Mouse (Mus musculus) embryonic stem cell, embryonic (primary cell): Measurements from ENCODE around the gene Tbkbp1.

Source experiments
- CTCF ChIA-PET, 4 experiments: fragments of 300-600 bp in 2 of 4; fragments of 350-600 bp in 2 of 4; sonication (Branson Sonifier 250); formaldehyde crosslinking; loops; one replicate each; lab custom pipeline; 2022; ENCODE audit warnings: inconsistent platforms in 2 of 4; lab: Charles Lee
- POLR2A ChIA-PET, 4 experiments: fragments of 300-600 bp in 2 of 4; fragments of 350-600 bp in 2 of 4; sonication (Branson Sonifier 250); formaldehyde crosslinking; loops; one replicate each; lab custom pipeline; 2022; ENCODE audit warnings: antibody characterized with exemption in 4 of 4, inconsistent platforms in 1 of 4; lab: Charles Lee

Gene Tbkbp1

GRCm38 (mm10) chr11:97146724-97147123, 4.6 kb downstream of the Tbkbp1 start:
- ChIA-PET POLR2A (interaction anchor here in 3 of 4 experiments (0.5 to 8.6 kb wide), 22 partner anchors 8 to 364 kb away, joined by 3 to 65 read pairs (median 4); partner anchors contain the start of gene Tbx21 (in 3 of the 3)), CTCF (interaction anchor here (0.5 to 3.0 kb wide), 75 partner anchors 9 to 885 kb away, joined by 3 to 14 read pairs (median 4); partner anchors contain the start of genes Cdk5rap3 (in 2 of the 4), Tbx21 (in 2 of the 4), Kpnb1 (in 1 of the 4) and Mrpl45 (in 1 of the 4))

GRCm38 (mm10) chr11:97145951-97146350, 5.3 kb downstream of the Tbkbp1 start:
- ChIA-PET POLR2A (interaction anchor here in 2 of 4 experiments (0.8 to 8.6 kb wide), 15 partner anchors 18 to 79 kb away, joined by 3 to 65 read pairs (median 5); partner anchors contain the start of gene Tbx21 (in 1 of the 2)), CTCF (interaction anchor here (0.6 to 3.0 kb wide), 23 partner anchors 8 to 344 kb away, joined by 3 to 14 read pairs (median 4); partner anchors contain the start of gene Scrn2 (in 1 of the 4))

- POLR2A ChIA-PET = interaction anchor here in 2 of 4 experiments (0.5 to 8.6 kb wide), 16 partner anchors 13 to 165 kb away, joined by 3 to 65 read pairs (median 4); partner anchors contain the start of genes Lrrc46 (in 1 of the 2), Mrpl10 (in 1 of the 2) and Tbx21 (in 1 of the 2)
- CTCF ChIA-PET = interaction anchor here in 3 of 4 experiments (0.5 to 3.0 kb wide), 8 partner anchors 15 to 119 kb away, joined by 3 to 14 read pairs (median 3); no protein-coding TSS in a partner anchor
Observed at GRCm38 (mm10) chr11:97145320-97145719, 6.0 kb downstream of the Tbkbp1 start.

- CTCF ChIA-PET = interaction anchor here in 2 of 4 experiments (0.5 to 0.6 kb wide), 2 partner anchors 142 to 182 kb away, joined by 3 to 5 read pairs; no protein-coding TSS in a partner anchor
- POLR2A ChIA-PET = interaction anchor here in 3 of 4 experiments (0.7 to 8.6 kb wide), 19 partner anchors 9 to 160 kb away, joined by 3 to 65 read pairs (median 6); partner anchors contain the start of gene Tbx21 (in 1 of the 3)
Observed at GRCm38 (mm10) chr11:97143196-97143900, 7.9 kb downstream of the Tbkbp1 start.

DNA sequence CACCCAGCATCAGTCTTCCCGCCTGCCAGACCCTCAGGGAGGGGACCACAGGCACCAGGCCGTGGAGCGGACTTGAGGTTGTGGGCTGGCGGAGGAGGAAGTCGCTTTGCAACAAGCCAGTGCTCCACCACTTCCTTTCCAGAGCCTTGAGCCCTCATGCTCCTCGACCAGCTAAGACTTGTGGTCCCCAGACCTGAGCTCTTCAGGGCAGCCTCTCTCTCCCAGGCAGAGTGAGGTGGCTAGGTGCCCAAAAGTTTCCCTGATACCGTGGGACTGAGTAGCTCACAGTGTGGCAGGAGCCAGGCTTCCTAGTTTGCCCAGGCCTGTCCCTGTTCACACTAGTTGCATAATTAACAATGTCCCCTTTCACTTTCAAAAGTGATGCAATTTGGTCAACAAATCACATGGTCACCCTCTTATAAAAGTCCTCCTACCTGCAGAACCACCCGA, 9.1 kb downstream of the Tbkbp1 start:
- CTCF ChIA-PET = interaction anchor here in 3 of 4 experiments (0.6 to 1.6 kb wide), 9 partner anchors 10 to 251 kb away, joined by 3 to 15 read pairs (median 3); partner anchors contain the start of gene Cdk5rap3 (in 1 of the 3)
- POLR2A ChIA-PET = interaction anchor here in 3 of 4 experiments (0.6 to 8.6 kb wide), 28 partner anchors 9 to 285 kb away, joined by 3 to 65 read pairs (median 4); partner anchors contain the start of genes Tbx21 (in 2 of the 3), Lrrc46 (in 1 of the 3), Mrpl10 (in 1 of the 3) and Tbkbp1 (in 1 of the 3)

DNA sequence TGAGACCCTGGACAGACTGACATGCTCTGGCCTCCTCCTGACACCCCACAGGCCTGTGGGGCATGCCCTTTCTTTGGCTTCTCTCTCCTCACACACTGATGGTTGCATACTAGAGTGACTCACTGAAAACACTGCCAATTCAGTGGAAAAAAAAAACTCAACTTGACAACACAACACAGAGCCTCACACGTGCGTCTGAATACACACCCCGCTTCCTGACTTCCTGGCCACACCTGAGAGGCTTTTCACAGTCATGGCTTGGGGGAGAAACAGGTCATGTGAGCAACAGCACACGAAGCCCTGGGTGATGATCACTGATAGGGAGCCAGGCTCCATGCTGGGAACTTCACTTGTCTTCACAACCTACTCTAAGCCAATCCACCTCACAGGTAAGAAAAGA, 10.5 kb downstream of the Tbkbp1 start:
- ChIA-PET POLR2A (interaction anchor here in 2 of 4 experiments (0.7 to 8.6 kb wide), 9 partner anchors 9 to 558 kb away, joined by 3 to 65 read pairs (median 7); no protein-coding TSS in a partner anchor), CTCF (interaction anchor here in 1 of 4 experiments (1.2 kb wide), 1 partner anchor 8 kb away, joined by 3 read pairs; no protein-coding TSS in a partner anchor)

GRCm38 (mm10) chr11:97139256-97139655, 12.0 kb downstream of the Tbkbp1 start:
- POLR2A ChIA-PET = interaction anchor here in 2 of 4 experiments (0.6 to 3.2 kb wide), 11 partner anchors 9 to 428 kb away, joined by 3 to 12 read pairs (median 4); partner anchors contain the start of genes Tbx21 (in 2 of the 2) and Kpnb1 (in 1 of the 2)
- CTCF ChIA-PET = interaction anchor here in 3 of 4 experiments (0.7 to 2.8 kb wide), 4 partner anchors 7 to 55 kb away, joined by 3 to 14 read pairs (median 4); no protein-coding TSS in a partner anchor

DNA sequence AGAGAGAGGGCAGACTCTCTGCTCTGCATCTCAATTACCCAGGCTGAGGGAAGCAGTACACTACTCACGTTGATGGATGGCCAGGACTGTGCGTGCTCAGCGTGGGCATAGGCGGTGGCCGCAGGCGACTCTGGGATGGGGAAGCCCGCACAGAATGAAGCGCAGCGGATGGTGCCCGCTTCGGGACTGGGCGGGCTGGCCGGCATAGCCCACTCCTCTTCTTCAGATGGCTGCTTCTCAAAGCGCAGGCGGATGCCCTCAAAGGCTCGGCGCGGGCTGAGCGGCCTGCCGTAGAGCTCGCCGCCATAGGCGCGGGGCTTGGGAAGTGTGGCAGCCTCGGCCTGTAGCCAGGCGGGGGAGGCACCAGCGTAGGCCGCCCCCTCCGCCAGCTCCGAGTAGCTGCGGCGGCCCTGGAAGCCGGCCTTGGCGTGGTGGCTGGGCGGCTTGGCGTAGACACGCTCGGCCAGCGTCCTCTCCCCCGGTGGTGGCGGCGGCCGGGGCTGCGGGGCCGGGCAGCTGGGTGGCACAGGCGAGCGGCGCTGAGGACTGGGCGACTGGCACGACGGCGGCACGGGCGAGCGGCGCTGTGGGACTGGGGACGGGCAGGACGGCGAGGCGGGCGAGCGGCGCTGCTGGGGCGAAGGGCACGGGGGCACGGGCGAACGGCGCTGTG, 12.6 kb downstream of the Tbkbp1 start:
- ChIA-PET POLR2A (interaction anchor here in 2 of 4 experiments (1.1 to 3.2 kb wide), 10 partner anchors 9 to 69 kb away, joined by 3 to 12 read pairs (median 4); partner anchors contain the start of genes Tbx21 (in 2 of the 2) and Kpnb1 (in 1 of the 2)), CTCF (interaction anchor here in 3 of 4 experiments (0.7 to 2.8 kb wide), 6 partner anchors 8 to 54 kb away, joined by 3 to 14 read pairs (median 4); no protein-coding TSS in a partner anchor)

GRCm38 (mm10) chr11:97133270-97133669, 18.0 kb downstream of the Tbkbp1 start:
- ChIA-PET POLR2A (interaction anchor here in 2 of 4 experiments (0.6 to 4.8 kb wide), 5 partner anchors 9 to 189 kb away, joined by 3 to 15 read pairs (median 3); partner anchors contain the start of genes Pnpo (in 1 of the 2) and Tbx21 (in 1 of the 2)), CTCF (interaction anchor here in 3 of 4 experiments (0.7 to 1.7 kb wide), 4 partner anchors 13 to 15 kb away, joined by 3 to 4 read pairs (median 4); no protein-coding TSS in a partner anchor)

GRCm38 (mm10) chr11:97132185-97132584, 19.1 kb downstream of the Tbkbp1 start:
- CTCF ChIA-PET = interaction anchor here in 1 of 4 experiments (1.7 kb wide), 1 partner anchor 15 kb away, joined by 4 read pairs; no protein-coding TSS in a partner anchor

DNA sequence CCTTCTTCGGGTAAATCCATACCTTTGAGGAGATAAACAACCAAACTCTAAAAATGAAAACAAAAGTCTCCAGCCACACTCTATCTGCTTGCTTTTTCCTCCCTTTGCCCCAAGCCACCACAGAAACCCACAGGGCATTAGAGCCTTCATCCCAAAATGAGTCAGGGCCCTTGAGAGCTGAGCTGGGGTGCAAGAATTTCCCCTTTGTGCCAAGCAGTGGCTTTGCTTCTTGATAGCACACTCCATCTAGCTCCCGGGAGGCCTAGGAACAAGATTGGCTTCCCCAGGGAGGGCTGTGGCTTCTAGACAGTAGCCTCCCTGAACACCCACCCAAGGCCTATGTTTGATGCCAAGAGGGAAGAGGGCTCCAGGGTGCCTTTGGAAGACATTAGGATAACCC, 19.6 kb downstream of the Tbkbp1 start:
- CTCF ChIA-PET = no interaction called here
- POLR2A ChIA-PET = interaction anchor here in 2 of 4 experiments (0.9 to 4.8 kb wide), 6 partner anchors 10 to 158 kb away, joined by 3 to 15 read pairs (median 4); partner anchors contain the start of gene Tbx21 (in 1 of the 2)

More at GRCm38 (mm10) chr11:97132185-97132584, 19.1 kb downstream of the Tbkbp1 start:
- POLR2A ChIA-PET = interaction anchor here in 3 of 4 experiments (0.5 to 4.8 kb wide), 5 partner anchors 10 to 159 kb away, joined by 3 to 15 read pairs (median 3); partner anchors contain the start of genes Lrrc46 (in 1 of the 3) and Mrpl10 (in 1 of the 3)

DNA sequence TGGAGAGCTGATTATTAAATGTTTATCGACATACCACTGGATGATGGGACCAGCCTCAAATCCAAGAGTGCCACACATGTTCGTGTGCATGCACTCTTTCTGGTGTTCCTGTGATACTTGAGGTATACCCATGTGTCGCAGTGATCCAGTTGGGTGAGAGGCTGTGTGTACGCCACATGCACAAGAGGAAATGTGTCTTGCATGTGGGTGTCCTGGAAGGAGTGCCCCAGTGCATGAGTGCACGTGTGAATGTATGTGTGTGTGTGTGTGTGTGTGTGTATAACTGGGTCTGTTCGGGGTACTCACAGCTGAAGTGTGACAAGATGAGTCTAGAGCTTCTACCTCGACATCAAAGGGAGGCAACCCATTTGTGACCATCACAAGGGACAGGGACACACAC, 21.0 kb downstream of the Tbkbp1 start:
- ChIA-PET POLR2A (interaction anchor here in 3 of 4 experiments (0.6 to 1.6 kb wide), 5 partner anchors 15 to 49 kb away, joined by 3 to 6 read pairs (median 4); partner anchors contain the start of gene Tbx21 (in 1 of the 3)), CTCF (interaction anchor here in 3 of 4 experiments (0.6 to 1.1 kb wide), 3 partner anchors 15 to 100 kb away, joined by 3 to 4 read pairs (median 3); no protein-coding TSS in a partner anchor)

GRCm38 (mm10) chr11:97128956-97129355, 22.3 kb downstream of the Tbkbp1 start:
- ChIA-PET POLR2A (interaction anchor here in 2 of 4 experiments (0.9 to 2.8 kb wide), 6 partner anchors 8 to 149 kb away, joined by 3 to 8 read pairs (median 6); no protein-coding TSS in a partner anchor), CTCF (no interaction called here)

DNA sequence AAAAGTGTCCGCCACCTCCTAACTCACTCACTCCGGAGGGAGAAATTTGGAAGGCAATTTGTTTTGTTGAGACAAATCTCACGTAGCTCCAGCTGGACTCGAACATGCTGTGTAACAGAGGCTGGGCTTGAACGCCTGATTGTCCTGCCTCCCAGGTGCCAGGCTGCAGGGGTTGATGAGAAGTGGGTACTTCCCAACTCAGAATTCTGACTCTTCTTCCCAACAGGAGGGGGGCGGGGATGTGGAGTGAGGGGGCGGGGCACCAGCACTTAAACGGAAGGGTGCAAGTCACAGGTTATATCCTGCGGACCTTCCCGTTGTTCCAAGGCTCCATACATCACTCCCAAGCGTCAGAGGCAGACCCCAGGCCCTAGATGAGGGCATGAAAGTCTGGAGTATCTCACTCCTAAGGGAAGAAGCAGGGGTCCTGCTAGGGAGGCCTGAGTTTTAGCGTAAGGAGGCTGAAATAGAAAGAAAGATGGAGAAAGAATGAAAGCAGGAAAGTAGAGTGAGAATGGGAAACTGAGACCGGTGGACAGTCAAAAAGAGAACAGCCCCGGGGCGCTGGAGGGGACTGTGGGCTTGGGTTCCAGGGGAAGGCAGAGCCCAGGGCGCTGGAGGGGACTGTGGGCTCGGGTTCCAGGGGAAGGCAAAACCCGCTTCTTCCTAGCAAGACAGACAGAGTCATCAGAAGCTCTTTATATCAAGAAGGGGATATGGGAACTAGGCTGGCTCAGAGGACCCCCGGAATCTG, 23.6 kb downstream of the Tbkbp1 start:
- CTCF ChIA-PET = interaction anchor here in 2 of 4 experiments (0.6 to 2.3 kb wide), 11 partner anchors 8 to 193 kb away, joined by 3 to 14 read pairs (median 4); partner anchors contain the start of gene Tbx21 (in 2 of the 2)
- POLR2A ChIA-PET = interaction anchor here in 3 of 4 experiments (0.7 to 2.8 kb wide), 26 partner anchors 8 to 177 kb away, joined by 3 to 23 read pairs (median 4); partner anchors contain the start of genes Tbx21 (in 2 of the 3) and Osbpl7 (in 1 of the 3)
